Comparison of ENCODE assay signal across 9 mouse cellular contexts in genomic region chr11:32565088-32565487, GRCm38 (mm10). TPM values are rescaled to one million over a fixed set of nuclear protein-coding genes. Genes with fewer than 3 reads are reported as not detected.
DNase-seq lines count a peak whose midpoint lies in the region; ATAC-seq and TF ChIP-seq lines count a peak whose summit lies in the region.
"Had no signal": no experiment of that assay in that cellular context is flagged by ENCODE, and none has a peak within 500 bp of the region (broad histone marks: within the 10 kb centered on the region; RNA-seq: fewer than 3 reads in every experiment).

No protein-coding gene starts in this region.

- H3K36me3 ChIP-seq in heart, adult 2 months (ENCODE audit: control insufficient read depth, insufficient read depth, low read length): no peaks in the 10 kb centered on the region
- no peaks in the 10 kb centered on the region for H3K36me3 ChIP-seq in heart, embryonic 11.5 days (ENCODE audit: control insufficient read depth, insufficient read depth, low read length)
- no peaks in the 10 kb centered on the region for H3K36me3 ChIP-seq in heart, embryonic 16.5 days (ENCODE audit: control insufficient read depth, insufficient read depth)
- no peaks in the 10 kb centered on the region for H3K36me3 ChIP-seq in hindbrain, embryonic 12.5 days
- no peaks in the 10 kb centered on the region for H3K36me3 ChIP-seq in hindbrain, embryonic 10.5 days

- no peak for TF ChIP-seq POLR2A in heart, adult 2 months (IDR thresholded peaks at IDR 0.05; ENCODE audit: insufficient read depth, low read depth, low read length)

- no peak for TF ChIP-seq CTCF in heart, adult 2 months (IDR thresholded peaks at IDR 0.05)

- H3K4me3 ChIP-seq in heart, adult 2 months: no peak overlapping the region
- H3K4me3 ChIP-seq in heart, embryonic 11.5 days (ENCODE audit: low read depth, low read length): no peak overlapping the region
- no peak overlapping the region for H3K4me3 ChIP-seq in heart, embryonic 16.5 days (ENCODE audit: low read length)
- no peak overlapping the region for H3K4me3 ChIP-seq in hindbrain, embryonic 12.5 days
- H3K4me3 ChIP-seq in hindbrain, embryonic 10.5 days: no peak overlapping the region

- H3K9me3 ChIP-seq in heart, embryonic 11.5 days (replicated peaks; ENCODE audit: control insufficient read depth, low read length): no peaks in the 10 kb centered on the region
- H3K9me3 ChIP-seq in heart, embryonic 16.5 days (replicated peaks; ENCODE audit: control insufficient read depth, low read length): peaks cover 2% of the 10 kb centered on the region; the same call in 1 of the 2 replicates
- no peaks in the 10 kb centered on the region for H3K9me3 ChIP-seq in hindbrain, embryonic 12.5 days (replicated peaks)
- no peaks in the 10 kb centered on the region for H3K9me3 ChIP-seq in hindbrain, embryonic 10.5 days

- 0 out of 2 replicates have a peak, but pooled peaks have one; percentile 11 for TF ChIP-seq EP300 in heart, adult 2 months (IDR thresholded peaks at IDR 0.05; ENCODE audit: insufficient read depth, low read depth, low read length)

- intact Hi-C loops in heart, adult 2 months (cut with DNase I): no loop called here

- no peak for ATAC-seq in heart, embryonic 11.5 days (replicated peaks; ENCODE audit: insufficient number of reproducible peaks, low FRiP score, low TSS enrichment)
- ATAC-seq in heart, embryonic 16.5 days (replicated peaks; ENCODE audit: extremely low read depth, insufficient read depth, low FRiP score): 0 out of 2 replicates have a peak, but pooled peaks have one; percentile 11
- no peak for ATAC-seq in hindbrain, embryonic 12.5 days (ENCODE audit: low FRiP score)

- no peak overlapping the region for H3K4me2 ChIP-seq in heart, embryonic 11.5 days
- H3K4me2 ChIP-seq in heart, embryonic 16.5 days (ENCODE audit: low read depth, low read length): no peak overlapping the region
- H3K4me2 ChIP-seq in hindbrain, embryonic 12.5 days (replicated peaks): no peak overlapping the region

- peaks cover 37% of the 10 kb centered on the region for H3K4me1 ChIP-seq in heart, adult 2 months (ENCODE audit: control insufficient read depth, insufficient read depth, low read length)
- peaks cover 14% of the 10 kb centered on the region for H3K4me1 ChIP-seq in heart, embryonic 11.5 days (ENCODE audit: control insufficient read depth, insufficient read depth, low read length)
- H3K4me1 ChIP-seq in heart, embryonic 16.5 days (ENCODE audit: control insufficient read depth, insufficient read depth, low read length): peaks cover 18% of the 10 kb centered on the region
- peaks cover 30% of the 10 kb centered on the region for H3K4me1 ChIP-seq in hindbrain, embryonic 12.5 days
- H3K4me1 ChIP-seq in hindbrain, embryonic 10.5 days (replicated peaks): peaks cover 65% of the 10 kb centered on the region

- no peaks in the 10 kb centered on the region for H3K27me3 ChIP-seq in heart, adult 2 months (ENCODE audit: control insufficient read depth, insufficient read depth, low read length)
- H3K27me3 ChIP-seq in heart, embryonic 11.5 days (ENCODE audit: control insufficient read depth, insufficient read depth, low read length): no peaks in the 10 kb centered on the region
- H3K27me3 ChIP-seq in heart, embryonic 16.5 days (ENCODE audit: control insufficient read depth, insufficient read depth, low read length): no peaks in the 10 kb centered on the region
- H3K27me3 ChIP-seq in hindbrain, embryonic 12.5 days: no peaks in the 10 kb centered on the region
- H3K27me3 ChIP-seq in hindbrain, embryonic 10.5 days (ENCODE audit: insufficient read depth, poor library complexity, severe bottlenecking): no peaks in the 10 kb centered on the region

- peak overlapping the region; percentile 10 for H3K27ac ChIP-seq in heart, adult 2 months
- H3K27ac ChIP-seq in heart, embryonic 11.5 days (ENCODE audit: low read depth, low read length): no peak overlapping the region
- no peak overlapping the region for H3K27ac ChIP-seq in heart, embryonic 16.5 days (ENCODE audit: low read length)
- H3K27ac ChIP-seq in hindbrain, embryonic 12.5 days: no peak overlapping the region
- no peak overlapping the region; the same call in 1 of the 2 replicates for H3K27ac ChIP-seq in hindbrain, embryonic 10.5 days
- H3K27ac ChIP-seq: kidney, postnatal 0 days had no signal

- no peaks in the 10 kb centered on the region for H3K79me2 ChIP-seq in heart, adult 2 months (replicated peaks; ENCODE audit: control insufficient read depth, insufficient read depth, low read length)

- 36% methylated on average over 8 of the region's 8 CpGs for WGBS in heart, adult 2 months
- 61% methylated on average over 8 of the region's 8 CpGs for WGBS in heart, embryonic 11.5 days (ENCODE audit: insufficient replicate concordance)
- 54% methylated on average over 8 of the region's 8 CpGs for WGBS in heart, embryonic 16.5 days
- 59% methylated on average over 8 of the region's 8 CpGs for WGBS in hindbrain, embryonic 12.5 days
- WGBS in hindbrain, embryonic 10.5 days: 50% methylated on average over 8 of the region's 8 CpGs

- peak in 1 of 2 experiments; percentile 71 for DNase-seq in heart, adult 2 months
- peak; percentile 77 to 81 for DNase-seq in B cell, adult 2 months
- peak; percentile 67 to 68 for DNase-seq in lung, postnatal 4 days
- no peak for DNase-seq in cerebellum, adult 11-12 months
- no peak for DNase-seq in hindbrain, embryonic 10.5 days (ENCODE audit: low spot score)

- no peak overlapping the region for H3K9ac ChIP-seq in heart, adult 2 months (ENCODE audit: low read depth, low read length)
- no peak overlapping the region for H3K9ac ChIP-seq in heart, embryonic 11.5 days (ENCODE audit: low read depth, low read length)
- no peak overlapping the region for H3K9ac ChIP-seq in heart, embryonic 16.5 days (ENCODE audit: low read length)
- H3K9ac ChIP-seq in hindbrain, embryonic 12.5 days: no peak overlapping the region

RNA-seq across cellular contexts. Expression of gene Stk10, which starts 32.0 kb away (rescaled TPM):
- total RNA-seq in heart, adult 2 months (2021): 10 to 100 TPM in 1 of 2 experiments, 1 to 10 TPM in 1; 9.2 to 10.1 TPM
- polyA plus RNA-seq in heart, adult 2 months (2012; rRNA removed): 8.4 and 9.8 TPM in 2 replicates
- polyA plus RNA-seq in heart, embryonic 11.5 days (2014; fragmentation: Nextera tagmentation; extraction: Ambion mirVana): 1.6 TPM in 2 replicates
- polyA plus RNA-seq in heart, embryonic 16.5 days (2015; fragmentation: Nextera tagmentation; extraction: Ambion mirVana): 4.1 and 5.5 TPM in 2 replicates
- 2.5 and 3.3 TPM in 2 replicates for polyA plus RNA-seq in hindbrain, embryonic 12.5 days (2016; fragmentation: Nextera tagmentation; extraction: Ambion mirVana)
- polyA plus RNA-seq in hindbrain, embryonic 10.5 days (2016; fragmentation: Nextera tagmentation; extraction: Ambion mirVana): 3.0 TPM in 2 replicates

RNA-seq across cellular contexts. Expression of gene Efcab9, which starts 33.2 kb away (rescaled TPM):
- total RNA-seq in heart, adult 2 months (2021): not detected
- not detected in 2 replicates for polyA plus RNA-seq in heart, adult 2 months (2012; rRNA removed)
- 0.27 and 0.59 TPM in 2 replicates for polyA plus RNA-seq in heart, embryonic 11.5 days (2014; fragmentation: Nextera tagmentation; extraction: Ambion mirVana)
- polyA plus RNA-seq in heart, embryonic 16.5 days (2015; fragmentation: Nextera tagmentation; extraction: Ambion mirVana): 0.40 and 0.56 TPM in 2 replicates
- polyA plus RNA-seq in hindbrain, embryonic 12.5 days (2016; fragmentation: Nextera tagmentation; extraction: Ambion mirVana): not detected in 2 replicates
- 0.45 TPM in 1 of 2 replicates, not detected in the other for polyA plus RNA-seq in hindbrain, embryonic 10.5 days (2016; fragmentation: Nextera tagmentation; extraction: Ambion mirVana)

Comparison
In these comparisons a context has a peak if more than half of its experiments do, and no peak if none do; other contexts are left out.
1. DNase-seq: peak in B cell, adult 2 months (2 of 2) and lung, postnatal 4 days (2 of 2); none in cerebellum, adult 11-12 months (single experiment) and hindbrain, embryonic 10.5 days (single experiment).